Mouse (Mus musculus) heart, postnatal 0 days (tissue): ENCODE measurements around the gene Apopt1.

Experiments used
- CTCF ChIP-seq: IDR thresholded peaks from 2 replicates; pipeline ENCODE4 v1.5.1; 2016; ENCODE audit warnings: antibody characterized with exemption, control low read depth, low read depth
- EP300 ChIP-seq: IDR thresholded peaks from 2 replicates; pipeline ENCODE4 v1.6.1; 2016; ENCODE audit warnings: antibody characterized with exemption, low read depth

- no peak for TF ChIP-seq CTCF
- TF ChIP-seq EP300 = no peak
Observed at GRCm38 (mm10) chr12:111686390-111686789, 26.7 kb upstream of the Apopt1 start.
